Mouse (Mus musculus): ENCODE results near the gene Itga6.

DNA sequence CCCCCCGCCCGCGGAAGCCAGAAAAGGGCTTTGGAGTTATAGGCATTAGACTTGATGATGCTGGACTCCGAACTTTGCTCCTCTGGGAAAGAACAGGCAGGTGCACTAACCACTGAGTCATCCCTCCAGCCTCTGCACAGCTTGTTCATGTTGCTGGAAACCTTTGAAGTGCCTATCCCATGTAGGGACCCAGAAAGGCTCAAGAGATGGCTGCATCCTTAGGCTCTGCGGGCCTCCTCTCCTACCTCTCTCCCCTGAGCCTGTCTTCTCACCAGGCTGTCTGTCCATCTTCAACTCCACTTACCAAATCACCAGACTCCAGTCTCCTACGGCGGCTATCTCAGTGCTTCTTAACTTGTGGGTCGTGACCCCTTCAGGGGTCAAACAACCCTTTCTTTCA lies 68.0 kb downstream of the Itga6 start:
- TF ChIP-seq CTCF (IDR thresholded peaks at IDR 0.05; ENCODE audit: low read depth, low read length), result no peak
- no peak for TF ChIP-seq POLR2A (IDR thresholded peaks at IDR 0.05; ENCODE audit: borderline replicate concordance, low read depth, low read length)
